Mouse (Mus musculus) embryonic facial prominence, embryonic 14.5 days (tissue): ENCODE data around the gene Zc3hav1. TPM values are rescaled to one million over a fixed set of nuclear protein-coding genes. Genes with fewer than 3 reads are reported as not detected.

Source experiments
- ATAC-seq: fragments of 200-750 bp; cut with Nextera tagmentation; 2 replicates; pipeline ENCODE4 v1.8.0; 2017; ENCODE audit warnings: low read depth, moderate number of reproducible peaks, moderate TSS enrichment
- DNase-seq: peaks from one replicate; pipeline ENCODE4 v3.0.0-alpha.2; 2015; ENCODE audit warnings: low spot score
- H3K27ac ChIP-seq: fragments of 300-500 bp; sonication (generic); replicated peaks from 2 replicates; pipeline ENCODE4 v1.5.1; 2014; ENCODE audit warnings: low read depth, mild to moderate bottlenecking, low read length, moderate library complexity
- H3K27me3 ChIP-seq: fragments of 300-500 bp; sonication (generic); replicated peaks from 2 replicates; pipeline ENCODE4 v1.6.1; 2014; ENCODE audit warnings: low read length; ENCODE audit not compliant: control insufficient read depth, insufficient read depth
- H3K36me3 ChIP-seq: fragments of 300-500 bp; sonication (generic); 2 replicates; pipeline ENCODE4 v1.6.1; 2014; ENCODE audit warnings: low read length, mixed read lengths; ENCODE audit not compliant: control insufficient read depth, insufficient read depth
- H3K4me1 ChIP-seq: fragments of 300-500 bp; sonication (generic); 2 replicates; pipeline ENCODE4 v1.6.1; 2014; ENCODE audit warnings: antibody characterized with exemption, low read length; ENCODE audit not compliant: control insufficient read depth, insufficient read depth
- H3K4me2 ChIP-seq: fragments of 300-500 bp; sonication (generic); 2 replicates; pipeline ENCODE4 v1.6.1; 2014; ENCODE audit warnings: low read depth, mild to moderate bottlenecking, low read length, moderate library complexity, mixed read lengths
- H3K4me3 ChIP-seq: fragments of 300-500 bp; sonication (generic); 2 replicates; pipeline ENCODE4 v1.5.1; 2014; ENCODE audit warnings: low read depth, mild to moderate bottlenecking, low read length
- H3K9ac ChIP-seq: fragments of 300-500 bp; sonication (generic); 2 replicates; pipeline ENCODE4 v1.6.1; 2014; ENCODE audit warnings: low read depth, mild to moderate bottlenecking, low read length, moderate library complexity, mixed read lengths
- H3K9me3 ChIP-seq: fragments of 300-500 bp; sonication (generic); 2 replicates; pipeline ENCODE4 v1.6.1; 2016; ENCODE audit warnings: low read length; ENCODE audit not compliant: control insufficient read depth
- WGBS: fragments of 180-500 bp; shearing (Covaris S2); extraction: QIAGEN DNeasy Blood & Tissue Kit; methylation state at CpG from one replicate; pipeline ENCODE4 v1.1.7; 2014; 5-methylcytosine and 5-hydroxymethylcytosine counted together
- polyA plus RNA-seq: library from polyadenylated mRNA; unstranded; fragments of >200 nt; fragmentation: Nextera tagmentation; extraction: Ambion mirVana; gene quantifications from 2 replicates; pipeline ENCODE4 v1.2.1, GENCODE M21; 2014

Zc3hav1 gene
- polyA plus RNA-seq, 1 experiment from 2014 or later: 4.7 TPM

DNA sequence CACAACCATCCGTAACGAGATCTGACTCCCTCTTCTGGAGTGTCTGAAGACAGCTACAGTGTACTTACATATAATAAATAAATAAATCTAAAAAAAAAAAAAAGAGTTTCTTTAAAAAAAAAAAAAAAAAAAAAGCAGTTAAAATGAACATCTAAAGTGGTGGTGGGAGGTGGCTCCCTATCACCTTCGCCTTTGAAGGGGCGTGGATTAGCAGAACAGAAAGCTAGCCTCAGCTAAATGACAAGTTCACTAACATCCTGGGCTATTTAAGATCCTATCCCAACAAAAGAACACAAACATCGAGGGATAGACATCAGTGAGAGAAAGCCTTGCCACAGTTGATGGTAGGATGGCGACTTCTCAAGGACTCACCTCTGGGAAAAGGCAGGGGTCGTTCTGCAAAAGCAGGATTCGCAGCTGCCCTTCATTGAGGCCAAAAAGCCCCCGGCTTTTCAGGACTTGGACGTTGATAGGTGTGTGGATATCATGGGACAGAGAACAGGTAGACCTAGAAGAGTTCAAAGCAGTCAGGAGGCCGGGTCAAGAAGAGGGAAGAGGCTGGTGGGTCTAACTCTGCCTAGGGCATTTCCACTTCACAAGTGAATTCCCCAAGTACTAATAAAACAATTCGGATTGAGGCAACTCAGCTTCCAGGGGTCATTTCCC is 56.7 kb downstream of the Zc3hav1 start:
- H3K4me3 ChIP-seq: peak overlapping the region; percentile 90
- no peak for DNase-seq
- peak overlapping the region; percentile 72 for H3K4me2 ChIP-seq
- H3K36me3 ChIP-seq: peaks cover 44% of the 10 kb centered on the region
- no peaks in the 10 kb centered on the region for H3K4me1 ChIP-seq
- peak overlapping the region; percentile 96 for H3K27ac ChIP-seq
- no peak for ATAC-seq
- H3K9ac ChIP-seq: peak overlapping the region; percentile 90
- no peaks in the 10 kb centered on the region for H3K27me3 ChIP-seq
- no peaks in the 10 kb centered on the region for H3K9me3 ChIP-seq
- WGBS: 40% methylated on average over 12 of the region's 12 CpGs

- H3K4me1 ChIP-seq: no peaks in the 10 kb centered on the region
- no peaks in the 10 kb centered on the region for H3K9me3 ChIP-seq
- no peak overlapping the region for H3K9ac ChIP-seq
- H3K27me3 ChIP-seq: no peaks in the 10 kb centered on the region
- WGBS: 59% methylated on average over 3 of the region's 3 CpGs
- no peak overlapping the region for H3K4me3 ChIP-seq
- H3K36me3 ChIP-seq: peaks cover 85% of the 10 kb centered on the region
- DNase-seq: no peak
- H3K27ac ChIP-seq: no peak overlapping the region
- H3K4me2 ChIP-seq: no peak overlapping the region
- no peak for ATAC-seq
Measured at GRCm38 (mm10) chr6:38293708-38294107, 60.7 kb downstream of the Zc3hav1 start.

DNA sequence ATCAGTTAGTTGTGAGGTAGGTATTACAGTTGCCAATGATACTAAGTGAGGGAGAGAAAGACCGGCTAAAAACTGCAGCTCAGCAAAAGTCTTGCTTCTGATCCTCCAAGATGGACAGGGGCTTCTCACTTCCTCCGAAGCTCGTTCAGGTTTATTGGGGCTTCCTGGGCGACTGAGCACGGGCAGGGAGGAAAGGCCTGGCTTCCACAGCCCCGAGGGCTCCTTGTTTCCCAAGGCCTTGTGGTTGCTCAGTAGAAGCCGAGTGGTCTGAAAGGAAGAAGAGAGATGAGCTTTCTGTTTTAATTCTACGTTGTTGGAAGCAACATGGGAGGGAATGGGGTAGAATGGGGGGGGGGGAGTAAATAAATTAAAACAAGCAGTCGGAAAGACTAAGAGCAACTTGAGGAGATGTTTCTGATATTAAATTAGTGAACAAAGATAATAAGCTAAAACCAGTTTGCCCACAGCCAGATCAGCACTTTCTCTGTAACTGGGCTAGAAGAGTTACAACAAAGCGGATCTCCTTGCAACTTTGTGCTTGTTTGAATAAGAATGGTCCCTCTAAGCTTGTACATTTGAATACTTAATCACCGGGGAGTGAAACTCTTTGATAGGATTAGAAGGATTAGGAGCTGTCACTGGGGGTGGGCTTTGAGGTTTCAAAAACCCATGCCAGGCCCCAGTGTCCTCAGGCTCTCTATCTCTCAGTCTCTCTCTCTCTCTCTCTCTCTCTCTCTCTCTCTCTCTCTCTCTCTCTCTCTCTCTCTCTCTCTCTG is 61.3 kb downstream of the Zc3hav1 start:
- no peak for ATAC-seq
- no peaks in the 10 kb centered on the region for H3K9me3 ChIP-seq
- no peak overlapping the region for H3K4me2 ChIP-seq
- 48% methylated on average over 11 of the region's 11 CpGs for WGBS
- H3K4me1 ChIP-seq: no peaks in the 10 kb centered on the region
- peaks cover 91% of the 10 kb centered on the region for H3K36me3 ChIP-seq
- H3K4me3 ChIP-seq: no peak overlapping the region
- H3K9ac ChIP-seq: no peak overlapping the region
- no peak overlapping the region for H3K27ac ChIP-seq
- H3K27me3 ChIP-seq: no peaks in the 10 kb centered on the region
- no peak for DNase-seq

- Histone ChIP-seq H3K27ac (no peak overlapping the region), H3K27me3 (no peaks in the 10 kb centered on the region), H3K9ac (no peak overlapping the region), H3K36me3 (peaks cover 61% of the 10 kb centered on the region), H3K9me3 (peaks cover 23% of the 10 kb centered on the region), H3K4me1 (no peaks in the 10 kb centered on the region), H3K4me3 (no peak overlapping the region), H3K4me2 (no peak overlapping the region)
- DNase-seq (no peak), ATAC-seq (no peak)
- 97% methylated on average over 19 of the region's 19 CpGs for WGBS
Measured at GRCm38 (mm10) chr6:38284422-38284821, 70.0 kb downstream of the Zc3hav1 start.

GRCm38 (mm10) chr6:38264466-38264865 is 89.9 kb downstream of the Zc3hav1 start:
- WGBS: 66% methylated on average over 7 of the region's 7 CpGs
- Histone ChIP-seq H3K27me3 (no peaks in the 10 kb centered on the region), H3K27ac (no peak overlapping the region), H3K4me3 (no peak overlapping the region), H3K36me3 (no peaks in the 10 kb centered on the region), H3K9me3 (no peaks in the 10 kb centered on the region), H3K4me2 (no peak overlapping the region), H3K9ac (no peak overlapping the region), H3K4me1 (no peaks in the 10 kb centered on the region)
- DNase-seq: no peak
- ATAC-seq: no peak

- Histone ChIP-seq H3K27ac (no peak overlapping the region), H3K4me2 (no peak overlapping the region), H3K27me3 (no peaks in the 10 kb centered on the region), H3K9me3 (no peaks in the 10 kb centered on the region), H3K36me3 (no peaks in the 10 kb centered on the region), H3K4me1 (no peaks in the 10 kb centered on the region), H3K4me3 (no peak overlapping the region), H3K9ac (no peak overlapping the region)
- WGBS: 74% methylated on average over 5 of the region's 5 CpGs
- ATAC-seq (no peak), DNase-seq (no peak)
Measured at GRCm38 (mm10) chr6:38263393-38264159, 90.8 kb downstream of the Zc3hav1 start.

GRCm38 (mm10) chr6:38261877-38262276 is 92.5 kb downstream of the Zc3hav1 start:
- no peak for DNase-seq
- WGBS: 63% methylated on average over 4 of the region's 4 CpGs
- Histone ChIP-seq H3K4me3 (no peak overlapping the region), H3K36me3 (no peaks in the 10 kb centered on the region), H3K4me1 (no peaks in the 10 kb centered on the region), H3K9ac (no peak overlapping the region), H3K9me3 (no peaks in the 10 kb centered on the region), H3K27ac (no peak overlapping the region), H3K27me3 (no peaks in the 10 kb centered on the region), H3K4me2 (no peak overlapping the region)
- ATAC-seq: no peak

DNA sequence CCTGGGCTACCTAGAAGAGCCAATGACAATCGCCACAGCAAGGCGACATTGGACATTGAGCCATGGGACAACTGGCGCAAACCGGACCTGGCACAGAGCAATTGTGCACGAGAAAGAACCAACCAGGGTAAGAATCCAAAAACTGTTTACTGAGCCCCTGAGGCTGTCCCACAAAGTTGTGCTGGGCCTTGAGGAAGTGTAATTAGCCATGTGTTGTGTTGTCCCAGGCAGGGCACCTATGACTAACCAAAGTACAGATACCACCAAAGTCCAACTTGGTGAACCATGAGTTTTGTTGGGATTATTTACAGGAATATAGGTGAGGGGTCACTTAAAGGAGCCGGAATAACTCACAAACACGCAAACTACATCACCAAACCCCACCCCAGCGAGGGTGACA is 96.9 kb downstream of the Zc3hav1 start:
- no peak for ATAC-seq
- H3K4me2 ChIP-seq: no peak overlapping the region

More for the DNA sequence above, 96.9 kb downstream of the Zc3hav1 start:
- no peak overlapping the region for H3K9ac ChIP-seq
- no peak for DNase-seq
- H3K4me3 ChIP-seq: no peak overlapping the region
- no peak overlapping the region for H3K27ac ChIP-seq
- no peaks in the 10 kb centered on the region for H3K36me3 ChIP-seq
- H3K9me3 ChIP-seq: no peaks in the 10 kb centered on the region
- 91% methylated on average over 8 of the region's 8 CpGs for WGBS
- H3K27me3 ChIP-seq: no peaks in the 10 kb centered on the region
- peaks cover 7% of the 10 kb centered on the region for H3K4me1 ChIP-seq
